Mouse (Mus musculus): Measurements from ENCODE around the gene Hmx3. TPM values are rescaled to one million over a fixed set of nuclear protein-coding genes. Genes with fewer than 3 reads are reported as not detected.
A peak's percentile ranks its signal among the peaks of the same experiment; 100 is the strongest.

Gene Hmx3
- polyA plus RNA-seq, 1 experiment from 2014 or later: 0.92 TPM

- peak; percentile 96 for ATAC-seq (replicated peaks)
- H3K4me3 ChIP-seq: peak within 1 kb of the TSS; percentile 86
- H3K4me2 ChIP-seq (replicated peaks): peak within 1 kb of the TSS; percentile 64
- under 1% methylated on average over 49 of the region's 51 CpGs for WGBS
- H3K4me1 ChIP-seq: peaks cover 33% of the 10 kb centered on the region
- peaks cover 29% of the 10 kb centered on the region for H3K36me3 ChIP-seq
- H3K27ac ChIP-seq (replicated peaks): peak within 1 kb of the TSS; percentile 93
- H3K9me3 ChIP-seq: no peaks in the 10 kb centered on the region
- H3K27me3 ChIP-seq: peaks cover 43% of the 10 kb centered on the region
- peak within 1 kb of the TSS; percentile 95 for H3K9ac ChIP-seq (replicated peaks)
These were observed 17.5 kb downstream of the Hmx3 start, which contains the start of gene Bub3 for GRCm38 (mm10) chr7:131559986-131560696. TSS of gene Bub3 (plus strand) at chr7:131560222.

- H3K27ac ChIP-seq (replicated peaks): peak overlapping the region; percentile 93
- under 1% methylated on average over 14 of the region's 14 CpGs for WGBS
- peak overlapping the region; percentile 95 for H3K9ac ChIP-seq (replicated peaks)
- peaks cover 38% of the 10 kb centered on the region for H3K27me3 ChIP-seq
- peak overlapping the region; percentile 86 for H3K4me3 ChIP-seq
- peak; percentile 69 for ATAC-seq (replicated peaks)
- H3K4me1 ChIP-seq: peaks cover 28% of the 10 kb centered on the region
- H3K36me3 ChIP-seq: peaks cover 29% of the 10 kb centered on the region
- H3K9me3 ChIP-seq: no peaks in the 10 kb centered on the region
- H3K4me2 ChIP-seq (replicated peaks): peak overlapping the region; percentile 64
These were observed 18.0 kb downstream of the Hmx3 start for GRCm38 (mm10) chr7:131560697-131561042.

GRCm38 (mm10) chr7:131575246-131575645 is 32.6 kb downstream of the Hmx3 start:
- Histone ChIP-seq H3K9me3 (no peaks in the 10 kb centered on the region), H3K27ac (replicated peaks) (no peak overlapping the region), H3K4me2 (replicated peaks) (no peak overlapping the region), H3K4me3 (no peak overlapping the region), H3K27me3 (peaks cover 4% of the 10 kb centered on the region; the same call in 1 of the 2 replicates), H3K4me1 (no peaks in the 10 kb centered on the region), H3K9ac (replicated peaks) (no peak overlapping the region), H3K36me3 (peaks cover 29% of the 10 kb centered on the region)
- 79% methylated on average over 6 of the region's 6 CpGs for WGBS
- no peak for ATAC-seq (replicated peaks)

- ATAC-seq (replicated peaks): no peak
- Histone ChIP-seq H3K4me2 (replicated peaks) (no peak overlapping the region), H3K9ac (replicated peaks) (no peak overlapping the region), H3K27ac (replicated peaks) (no peak overlapping the region), H3K4me1 (no peaks in the 10 kb centered on the region), H3K4me3 (no peak overlapping the region), H3K9me3 (no peaks in the 10 kb centered on the region), H3K27me3 (peaks cover 14% of the 10 kb centered on the region; the same call in 1 of the 2 replicates), H3K36me3 (no peaks in the 10 kb centered on the region)
- 78% methylated on average over 9 of the region's 9 CpGs for WGBS
These were observed 39.5 kb downstream of the Hmx3 start for GRCm38 (mm10) chr7:131582178-131582577.

GRCm38 (mm10) chr7:131585551-131585950 is 42.9 kb downstream of the Hmx3 start:
- Histone ChIP-seq H3K36me3 (no peaks in the 10 kb centered on the region), H3K4me3 (no peak overlapping the region), H3K4me1 (no peaks in the 10 kb centered on the region), H3K4me2 (replicated peaks) (no peak overlapping the region), H3K27ac (replicated peaks) (no peak overlapping the region), H3K9me3 (no peaks in the 10 kb centered on the region), H3K27me3 (peaks cover 17% of the 10 kb centered on the region; the same call in 1 of the 2 replicates), H3K9ac (replicated peaks) (no peak overlapping the region)
- WGBS: 40% methylated on average over 5 of the region's 5 CpGs
- no peak for ATAC-seq (replicated peaks)

Other genes starting within 250 kb of the Hmx3 start
- not detected in 2 replicates for gene Cuzd1, start 220.6 kb upstream of the Hmx3 start, polyA plus RNA-seq (2015; fragmentation: Nextera tagmentation; extraction: Ambion mirVana)
- gene Fam24b, start 213.4 kb upstream of the Hmx3 start, polyA plus RNA-seq (2015; fragmentation: Nextera tagmentation; extraction: Ambion mirVana): not detected in 2 replicates
- not detected in 2 replicates for gene Fam24a, start 209.0 kb upstream of the Hmx3 start, polyA plus RNA-seq (2015; fragmentation: Nextera tagmentation; extraction: Ambion mirVana)
- 21.9 and 24.2 TPM in 2 replicates for gene 2310057M21Rik, start 180.1 kb upstream of the Hmx3 start, polyA plus RNA-seq (2015; fragmentation: Nextera tagmentation; extraction: Ambion mirVana)
- gene Pstk, start 171.7 kb upstream of the Hmx3 start, polyA plus RNA-seq (2015; fragmentation: Nextera tagmentation; extraction: Ambion mirVana): 33.7 TPM in 2 replicates
- 15.9 and 17.3 TPM in 2 replicates for gene Ikzf5, start 132.3 kb upstream of the Hmx3 start, polyA plus RNA-seq (2015; fragmentation: Nextera tagmentation; extraction: Ambion mirVana)
- gene Acadsb, start 132.3 kb upstream of the Hmx3 start, polyA plus RNA-seq (2015; fragmentation: Nextera tagmentation; extraction: Ambion mirVana): 114 and 122 TPM in 2 replicates
- gene Hmx2, start 5.9 kb downstream of the Hmx3 start, polyA plus RNA-seq (2015; fragmentation: Nextera tagmentation; extraction: Ambion mirVana): 0.93 and 1.1 TPM in 2 replicates
- 190 and 192 TPM in 2 replicates for gene Bub3, start 17.4 kb downstream of the Hmx3 start, polyA plus RNA-seq (2015; fragmentation: Nextera tagmentation; extraction: Ambion mirVana)